13 mouse cellular contexts compared by ENCODE assay signal in genomic region chr9:23412956-23413355, GRCm38 (mm10).
DNase-seq lines count a peak whose midpoint lies in the region; ATAC-seq and TF ChIP-seq lines count a peak whose summit lies in the region.
"Had no signal": no experiment of that assay in that cellular context is flagged by ENCODE, and none has a peak within 500 bp of the region (broad histone marks: within the 10 kb centered on the region; RNA-seq: fewer than 3 reads in every experiment).

No protein-coding gene starts in this region.

- H3K27me3 ChIP-seq in kidney, embryonic 15.5 days = no peaks in the 10 kb centered on the region

- no peak overlapping the region for H3K27ac ChIP-seq in gastrocnemius, adult 2 months
- no peak overlapping the region for H3K27ac ChIP-seq in kidney, embryonic 15.5 days
- H3K27ac ChIP-seq: hindbrain, embryonic 10.5 days; limb, embryonic 12.5 days had no signal

- no peak overlapping the region for H3K4me3 ChIP-seq in gastrocnemius, adult 2 months
- no peak overlapping the region for H3K4me3 ChIP-seq in kidney, embryonic 15.5 days (replicated peaks)
- H3K4me3 ChIP-seq: hindbrain, embryonic 10.5 days; limb, embryonic 12.5 days had no signal

- no peaks in the 10 kb centered on the region for H3K4me1 ChIP-seq in kidney, embryonic 15.5 days
- H3K4me1 ChIP-seq: hindbrain, embryonic 10.5 days had no signal

- DNase-seq in gastrocnemius, adult 18-20 months (ENCODE audit: low spot score) = peak; percentile 32
- DNase-seq in gastrocnemius, adult 2 months = no peak
- DNase-seq in kidney, adult 11 months = peak; percentile 8
- DNase-seq in lung, postnatal 36 days = peak; percentile 15
- DNase-seq in lung, postnatal 25 days (ENCODE audit: low spot score) = no peak
- DNase-seq: liver, postnatal 0 days; right cerebral cortex, postnatal 25 days had no signal

- intact Hi-C loops in gastrocnemius, adult 2 months (cut with DNase I) = no loop called here

- no peaks in the 10 kb centered on the region; the same call in 1 of the 2 replicates for H3K9me3 ChIP-seq in kidney, embryonic 15.5 days (replicated peaks)
- H3K9me3 ChIP-seq: hindbrain, embryonic 10.5 days had no signal

- no peak for TF ChIP-seq CTCF in gastrocnemius, adult 2 months (IDR thresholded peaks at IDR 0.05)

- H3K4me2 ChIP-seq in kidney, embryonic 15.5 days = no peak overlapping the region
- H3K4me2 ChIP-seq: limb, embryonic 12.5 days; midbrain, embryonic 11.5 days had no signal

- ATAC-seq in kidney, embryonic 15.5 days (replicated peaks; ENCODE audit: low FRiP score) = no peak
- no peak for ATAC-seq in inflammation-experienced regulatory T-cells, adult 6 months
- ATAC-seq: intestine, embryonic 16.5 days; liver, postnatal 0 days had no signal

- no peaks in the 10 kb centered on the region for H3K36me3 ChIP-seq in kidney, embryonic 15.5 days
- H3K36me3 ChIP-seq: hindbrain, embryonic 10.5 days; limb, embryonic 12.5 days had no signal

- no peak overlapping the region for H3K9ac ChIP-seq in kidney, embryonic 15.5 days
- H3K9ac ChIP-seq: limb, embryonic 12.5 days; liver, postnatal 0 days had no signal

- WGBS in kidney, embryonic 15.5 days = 78% methylated on average over 2 of the region's 2 CpGs

Comparison
In these comparisons a context has a peak if more than half of its experiments do, and no peak if none do; other contexts are left out.
1. DNase-seq: peak in gastrocnemius, adult 18-20 months (single experiment), kidney, adult 11 months (single experiment) and lung, postnatal 36 days (single experiment); none in gastrocnemius, adult 2 months (single experiment) and lung, postnatal 25 days (single experiment).